Mouse (Mus musculus) thymus, postnatal 36 days (tissue): ENCODE measurements around the gene Uhrf1.

ENCODE experiments used
- DNase-seq, 2 experiments: peaks; one replicate each; pipeline ENCODE4 v3.0.0; 2022; ENCODE audit warnings: mixed read lengths in 2 of 2

Gene Uhrf1

GRCm38 (mm10) chr17:56348586-56348985, 45.5 kb downstream of the Uhrf1 start:
- no peak for DNase-seq

GRCm38 (mm10) chr17:56350694-56351093, 47.6 kb downstream of the Uhrf1 start:
- peak; percentile 73 to 80 for DNase-seq

DNA sequence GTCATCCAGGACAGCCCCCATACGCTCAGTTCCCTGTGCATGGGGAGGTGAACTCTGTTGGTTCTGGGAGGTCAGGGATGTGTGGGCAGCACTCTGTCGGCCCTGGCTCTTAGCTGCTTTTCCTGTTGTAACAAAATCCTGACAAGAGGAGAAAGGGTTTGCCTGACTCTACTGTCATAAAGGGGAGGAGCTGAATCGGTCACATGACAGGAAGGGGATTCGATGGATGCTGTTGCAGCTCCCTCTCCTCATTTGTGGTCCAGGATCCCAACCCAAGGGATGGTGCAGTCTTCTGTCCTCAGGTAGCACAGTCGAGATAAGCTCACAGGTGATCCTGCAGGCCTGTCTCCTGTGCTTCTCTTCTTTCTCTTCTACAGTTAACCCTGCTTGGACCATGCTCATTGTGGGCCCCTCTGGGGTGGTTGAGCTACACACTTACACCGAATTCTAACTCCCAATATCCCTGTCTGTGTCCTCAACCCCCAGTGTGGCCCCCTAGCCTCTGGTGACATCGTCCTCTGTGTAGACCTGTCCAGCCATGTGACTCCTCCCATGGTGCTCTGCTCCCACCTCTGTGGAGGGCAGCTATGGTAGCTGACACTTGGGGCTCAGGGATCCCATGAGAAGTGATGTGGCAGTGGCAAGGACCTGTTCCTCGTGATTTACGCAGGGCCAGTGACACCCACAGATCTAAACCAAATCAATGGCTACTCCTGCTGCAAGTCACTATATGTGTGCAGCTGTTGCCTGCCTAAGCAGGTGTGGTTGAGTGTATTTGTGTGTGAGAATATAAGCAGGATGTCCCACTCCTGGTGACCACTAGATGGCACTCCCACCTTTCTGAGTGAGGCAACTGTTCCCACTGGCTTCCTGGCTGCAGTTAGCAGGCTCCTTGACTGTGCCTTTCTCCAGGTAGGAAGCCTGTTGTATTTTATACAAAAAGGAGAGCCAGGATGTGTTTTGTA, 54.1 kb downstream of the Uhrf1 start:
- DNase-seq = peak; percentile 68

GRCm38 (mm10) chr17:56359183-56359725, 56.1 kb downstream of the Uhrf1 start:
- DNase-seq = no peak

GRCm38 (mm10) chr17:56359864-56360263, 56.7 kb downstream of the Uhrf1 start:
- no peak for DNase-seq

GRCm38 (mm10) chr17:56360451-56360850, 57.3 kb downstream of the Uhrf1 start:
- DNase-seq = no peak

DNA sequence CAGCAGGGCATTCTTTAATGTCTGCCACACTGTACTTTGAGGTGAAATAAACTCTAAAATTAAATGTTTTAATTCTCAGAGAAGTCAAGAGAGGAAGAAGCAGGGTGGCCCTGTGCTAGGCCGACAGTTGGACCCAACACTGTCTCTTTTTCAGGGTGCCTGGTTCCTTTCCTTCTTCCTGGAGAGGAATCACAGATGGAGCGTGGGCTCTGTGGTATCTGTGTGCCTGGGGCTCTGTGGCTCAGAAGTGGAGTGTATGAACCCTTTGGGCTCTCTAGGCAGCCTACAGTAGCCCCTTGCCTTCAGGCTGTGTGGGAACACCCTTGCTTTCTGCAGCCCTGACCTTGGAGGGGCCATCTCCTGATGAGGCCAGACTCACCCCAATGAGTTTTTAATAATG, 58.4 kb downstream of the Uhrf1 start:
- DNase-seq = no peak

- DNase-seq = no peak
These were observed 62.9 kb downstream of the Uhrf1 start for GRCm38 (mm10) chr17:56365791-56366673.

DNA sequence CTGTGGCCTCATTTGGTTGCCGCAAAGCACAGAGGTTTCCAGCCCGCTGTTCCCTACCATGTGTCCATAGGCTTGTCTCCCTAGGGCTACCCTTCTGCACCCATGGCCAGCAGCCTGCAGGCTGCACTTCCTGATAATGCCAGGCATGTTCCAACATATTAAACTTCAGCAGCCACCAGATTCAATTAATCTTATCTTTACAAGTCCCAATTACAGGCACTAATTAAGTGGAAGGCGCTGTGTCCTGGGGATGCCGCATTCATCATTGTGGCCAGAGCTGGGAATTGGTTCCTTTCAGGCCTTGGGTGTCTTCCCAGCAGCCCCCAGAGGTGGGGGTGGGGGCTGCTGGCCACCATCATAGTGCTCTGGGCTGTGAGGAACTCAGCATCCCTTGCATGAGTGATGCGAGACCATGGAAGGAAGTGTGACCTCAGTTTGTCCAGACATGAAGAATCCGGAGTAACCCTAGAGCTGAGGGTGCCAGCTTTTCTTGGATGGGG, 65.2 kb downstream of the Uhrf1 start:
- no peak for DNase-seq

DNA sequence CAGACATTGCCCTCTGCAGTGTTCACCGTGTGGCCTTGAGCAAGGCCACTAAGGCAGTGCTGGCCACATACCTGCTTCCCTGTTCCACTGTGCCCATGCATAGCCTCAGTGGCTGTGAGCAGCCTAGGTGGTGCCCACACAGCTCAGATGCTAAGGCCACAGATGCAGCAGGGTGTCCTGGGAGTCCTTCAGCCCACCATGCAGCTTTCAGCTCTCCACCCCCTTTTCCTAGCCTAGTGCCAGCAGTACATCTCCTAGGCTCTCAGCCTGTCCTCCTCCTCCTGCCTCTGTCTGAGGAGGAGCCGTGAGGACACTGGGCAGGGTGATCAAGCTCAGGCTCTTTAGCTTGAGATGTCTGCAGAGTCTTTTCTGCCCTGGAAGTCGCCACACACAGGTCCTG, 67.0 kb downstream of the Uhrf1 start:
- DNase-seq = no peak

GRCm38 (mm10) chr17:56371029-56371660, 68.0 kb downstream of the Uhrf1 start:
- DNase-seq = no peak

DNA sequence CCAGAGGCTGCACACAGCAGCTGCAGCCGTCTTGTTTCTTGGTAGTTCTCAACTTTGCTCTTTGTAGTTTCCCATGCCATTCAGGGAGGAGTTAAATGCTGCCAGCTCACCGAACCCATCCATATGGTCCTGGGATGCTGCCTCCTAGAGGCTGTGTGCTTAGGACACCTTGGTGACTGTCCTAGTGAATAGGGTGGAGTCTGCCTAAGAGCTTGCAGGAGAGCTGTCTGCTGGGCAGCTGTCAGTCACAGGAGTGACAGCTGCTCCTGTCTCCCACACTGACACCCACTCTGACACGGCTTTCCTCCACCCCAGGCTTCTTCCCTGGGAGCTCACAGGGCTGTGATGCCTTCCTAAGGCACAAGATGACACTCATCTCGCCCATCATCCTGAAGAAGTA, 69.0 kb downstream of the Uhrf1 start:
- no peak for DNase-seq
